Mouse (Mus musculus) liver, embryonic 16.5 days (tissue): Measurements from ENCODE around the gene Rassf7. TPM values are rescaled to one million over a fixed set of nuclear protein-coding genes. Genes with fewer than 3 reads are reported as not detected.
A peak's percentile ranks its signal among the peaks of the same experiment; 100 is the strongest.
"Not testable (repeated sequence)": the region's sequence is repeated elsewhere in the genome, so short reads cannot be mapped to it uniquely, and the experiment has no call there.

Experiments used
- ATAC-seq: fragments of 200-750 bp; cut with Nextera tagmentation; 2 replicates; pipeline ENCODE4 v1.8.0; 2017; ENCODE audit warnings: low read depth, mild to moderate bottlenecking, moderate number of reproducible peaks, moderate library complexity
- H3K27ac ChIP-seq: fragments of 300-500 bp; sonication (generic); 2 replicates; pipeline ENCODE4 v1.5.1; 2014; ENCODE audit warnings: mild to moderate bottlenecking, low read length
- H3K27me3 ChIP-seq: fragments of 300-500 bp; sonication (generic); 2 replicates; pipeline ENCODE4 v1.6.1; 2014; ENCODE audit warnings: low read depth, low read length, mixed read lengths; ENCODE audit not compliant: control insufficient read depth, insufficient read depth
- H3K36me3 ChIP-seq: fragments of 300-500 bp; sonication (generic); 2 replicates; pipeline ENCODE4 v1.6.1; 2014; ENCODE audit warnings: mild to moderate bottlenecking; ENCODE audit not compliant: control insufficient read depth, insufficient read depth
- H3K4me1 ChIP-seq: fragments of 300-500 bp; sonication (generic); 2 replicates; pipeline ENCODE4 v1.6.1; 2014; ENCODE audit warnings: low read depth, low read length, mixed read lengths; ENCODE audit not compliant: control insufficient read depth
- H3K4me2 ChIP-seq: fragments of 300-500 bp; sonication (generic); 2 replicates; pipeline ENCODE4 v1.6.1; 2014; ENCODE audit warnings: low read depth, low read length, mixed read lengths
- H3K4me3 ChIP-seq: fragments of 300-500 bp; sonication (generic); 2 replicates; pipeline ENCODE4 v1.5.1; 2014; ENCODE audit warnings: low read depth, mild to moderate bottlenecking, low read length
- H3K9ac ChIP-seq: fragments of 300-500 bp; sonication (generic); 2 replicates; pipeline ENCODE4 v1.6.1; 2014; ENCODE audit warnings: low read depth, low read length
- H3K9me3 ChIP-seq: fragments of 300-500 bp; sonication (generic); replicated peaks from 2 replicates; pipeline ENCODE4 v1.6.1; 2016; ENCODE audit warnings: low read length; ENCODE audit not compliant: control insufficient read depth
- WGBS: fragments of 180-500 bp; shearing (Covaris S2); extraction: QIAGEN DNeasy Blood & Tissue Kit; methylation state at CpG from one replicate; pipeline ENCODE4 v1.1.7; 2014; ENCODE audit not compliant: insufficient replicate concordance; 5-methylcytosine and 5-hydroxymethylcytosine counted together
- polyA plus RNA-seq: library from polyadenylated mRNA; unstranded; fragments of >200 nt; fragmentation: Nextera tagmentation; extraction: Ambion mirVana; gene quantifications from 2 replicates; pipeline ENCODE4 v1.2.1, GENCODE M21; 2015

Gene Rassf7
- polyA plus RNA-seq, 1 experiment from 2014 or later, result 26.4 TPM

DNA sequence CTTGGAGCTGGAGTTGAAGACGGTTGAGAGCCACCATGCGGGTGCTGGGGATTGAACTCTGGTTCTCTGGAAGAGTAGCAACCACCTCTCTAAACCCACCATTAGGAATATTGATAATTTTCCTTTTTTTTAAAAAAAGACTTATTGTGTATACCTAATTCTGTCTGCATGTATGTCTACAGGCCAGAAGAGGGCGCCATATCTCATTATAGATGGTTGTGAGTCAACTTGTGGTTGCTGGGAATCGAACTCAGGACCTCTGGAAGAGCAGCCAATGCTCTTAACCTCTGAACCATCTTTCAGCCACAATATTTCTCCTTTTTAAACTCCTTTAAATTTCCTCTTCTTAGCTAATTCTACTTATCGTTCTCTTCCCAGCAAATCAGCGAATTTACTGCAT lies 10.9 kb downstream of the Rassf7 start:
- Histone ChIP-seq H3K27me3 (no peaks in the 10 kb centered on the region), H3K4me2 (no peak overlapping the region), H3K9ac (no peak overlapping the region), H3K4me3 (no peak overlapping the region), H3K9me3 (no peaks in the 10 kb centered on the region), H3K4me1 (peaks cover 36% of the 10 kb centered on the region), H3K27ac (no peak overlapping the region), H3K36me3 (peaks cover 6% of the 10 kb centered on the region)
- WGBS, result 74% methylated on average over 6 of the region's 6 CpGs
- ATAC-seq, result no peak

DNA sequence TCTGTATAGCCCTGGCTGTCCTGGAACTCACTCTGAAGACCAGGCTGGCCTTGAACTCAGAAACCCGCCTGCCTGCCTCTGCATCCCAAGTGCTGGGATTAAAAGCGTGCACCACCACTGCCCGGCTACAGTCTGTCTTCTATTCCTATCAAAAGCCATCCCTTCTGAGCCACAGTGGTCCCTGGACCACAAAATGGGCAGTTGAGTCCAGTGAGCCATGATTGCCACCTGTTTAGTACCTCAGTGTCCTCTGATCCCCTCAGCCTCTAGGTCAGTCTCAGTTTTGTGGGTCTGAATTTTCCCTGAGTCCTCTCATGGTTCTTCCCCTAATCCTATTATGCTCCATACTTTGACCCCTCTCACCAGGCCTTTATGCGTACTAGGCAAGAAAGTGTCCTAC lies 12.1 kb downstream of the Rassf7 start:
- Histone ChIP-seq H3K4me3 (no peak overlapping the region), H3K4me2 (no peak overlapping the region; the same call in 1 of the 2 replicates), H3K36me3 (peaks cover 17% of the 10 kb centered on the region), H3K4me1 (peaks cover 26% of the 10 kb centered on the region), H3K9ac (peak overlapping the region; percentile 32; the same call in 1 of the 2 replicates), H3K27ac (peak overlapping the region; percentile 35), H3K9me3 (no peaks in the 10 kb centered on the region), H3K27me3 (no peaks in the 10 kb centered on the region)
- ATAC-seq, result no peak
- WGBS, result 74% methylated on average over 4 of the region's 4 CpGs

DNA sequence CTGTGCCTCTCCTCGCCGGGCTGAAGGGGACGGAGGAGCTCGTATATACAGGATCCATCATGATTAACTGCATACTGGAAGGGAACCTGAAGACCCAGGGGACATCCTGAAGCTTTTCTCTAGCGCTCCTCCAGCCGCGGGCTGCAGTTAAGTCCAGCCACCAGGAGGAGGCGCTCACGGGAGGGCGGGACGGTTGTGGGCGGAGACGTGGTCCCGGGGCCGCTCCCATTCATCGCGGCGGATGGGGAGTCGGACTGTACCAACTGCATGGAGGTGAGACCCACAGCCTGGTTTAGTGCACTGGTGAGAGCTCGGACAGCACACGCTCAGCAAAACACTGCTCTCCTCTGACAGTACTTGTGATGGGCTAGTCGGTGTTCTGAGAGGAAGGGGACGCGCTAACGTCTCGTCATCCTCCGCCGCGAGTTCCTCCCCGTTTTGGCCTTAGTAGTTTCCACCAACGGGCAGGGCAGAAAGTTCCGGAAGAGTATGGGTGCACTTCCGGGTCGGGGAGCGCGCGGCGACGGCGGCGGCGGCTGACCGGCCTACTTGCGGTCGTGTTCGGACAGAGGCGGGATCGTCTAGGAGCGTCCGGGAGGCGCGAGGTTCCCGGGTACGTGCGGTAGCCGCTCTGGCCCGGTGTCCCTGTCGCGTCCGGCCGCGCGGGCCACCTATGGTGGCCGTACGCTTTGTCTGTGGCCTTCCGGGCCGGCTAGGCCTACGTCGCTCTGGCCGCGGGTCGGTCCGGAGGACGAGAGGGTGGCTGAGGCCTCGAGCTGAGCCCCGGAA lies 12.8 kb downstream of the Rassf7 start, which contains the start of gene Phrf1:
TSS of gene Phrf1 (plus strand) at position 506 of the 789 bp plus-strand sequence.
- Histone ChIP-seq H3K4me2 (peak within 1 kb of the TSS; percentile 85), H3K9me3 (no peaks in the 10 kb centered on the region), H3K9ac (peak within 1 kb of the TSS; percentile 93), H3K27me3 (no peaks in the 10 kb centered on the region), H3K4me3 (peak within 1 kb of the TSS; percentile 84), H3K36me3 (peaks cover 24% of the 10 kb centered on the region), H3K27ac (peak within 1 kb of the TSS; percentile 91), H3K4me1 (peaks cover 24% of the 10 kb centered on the region)
- ATAC-seq, result peak; percentile 93
- under 1% methylated on average over 75 of the region's 76 CpGs for WGBS

DNA sequence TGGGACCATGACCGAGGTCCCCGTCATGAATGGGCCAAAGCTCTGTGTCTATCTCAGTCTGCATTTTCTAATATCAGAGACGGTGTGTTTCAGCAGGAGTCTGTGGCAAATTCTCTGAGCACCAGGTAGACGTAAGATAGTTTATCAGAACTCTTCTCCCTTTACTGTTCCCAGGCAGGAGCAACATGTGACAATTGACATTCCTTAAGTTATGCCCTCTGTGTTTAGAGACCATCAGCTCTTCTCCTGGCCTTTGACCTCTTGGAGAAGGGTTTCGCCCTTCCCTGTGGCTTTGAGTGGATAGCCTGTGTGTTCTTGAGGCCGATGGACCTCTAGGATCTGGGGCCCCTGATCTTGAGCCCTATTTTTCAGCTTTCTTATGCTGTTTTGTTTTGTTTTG lies 14.0 kb downstream of the Rassf7 start:
- H3K36me3 ChIP-seq, result peaks cover 36% of the 10 kb centered on the region
- 0 out of 2 replicates have a peak overlapping the region, but pooled peaks have one; percentile 91 for H3K27ac ChIP-seq
- peak overlapping the region; percentile 84 for H3K4me3 ChIP-seq
- no peaks in the 10 kb centered on the region for H3K9me3 ChIP-seq
- no peaks in the 10 kb centered on the region for H3K27me3 ChIP-seq
- WGBS, result 30% methylated on average over 6 of the region's 6 CpGs
- H3K4me2 ChIP-seq, result peak overlapping the region; percentile 85
- peak overlapping the region; percentile 93 for H3K9ac ChIP-seq
- no peak for ATAC-seq
- H3K4me1 ChIP-seq, result peaks cover 24% of the 10 kb centered on the region

DNA sequence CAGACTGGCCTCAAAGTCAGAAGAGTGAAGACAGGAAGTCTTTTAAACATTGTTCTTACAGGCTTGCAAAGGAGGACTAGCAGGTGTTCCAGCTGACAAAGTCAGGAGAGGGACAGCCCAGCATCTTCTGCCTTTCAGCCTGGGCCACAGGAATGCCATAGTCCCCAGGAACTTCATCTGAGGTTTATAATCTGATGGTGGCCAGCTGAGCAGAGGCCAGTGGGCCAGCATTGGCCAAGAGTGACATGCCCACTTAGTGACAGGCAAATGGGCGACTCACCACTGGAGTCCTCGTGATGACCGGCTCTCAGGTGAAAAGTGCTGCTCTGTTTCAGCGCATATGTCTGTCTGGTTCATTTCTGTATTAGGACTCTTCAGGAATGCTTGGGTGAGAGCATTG lies 14.9 kb downstream of the Rassf7 start:
- Histone ChIP-seq H3K4me2 (peak overlapping the region; percentile 85), H3K9me3 (no peaks in the 10 kb centered on the region), H3K36me3 (peaks cover 43% of the 10 kb centered on the region), H3K9ac (peak overlapping the region; percentile 13; the same call in 1 of the 2 replicates), H3K27ac (no peak overlapping the region), H3K4me1 (peaks cover 24% of the 10 kb centered on the region), H3K27me3 (no peaks in the 10 kb centered on the region), H3K4me3 (0 out of 2 replicates have a peak overlapping the region, but pooled peaks have one; percentile 2)
- WGBS, result 82% methylated on average over 4 of the region's 4 CpGs
- no peak for ATAC-seq

DNA sequence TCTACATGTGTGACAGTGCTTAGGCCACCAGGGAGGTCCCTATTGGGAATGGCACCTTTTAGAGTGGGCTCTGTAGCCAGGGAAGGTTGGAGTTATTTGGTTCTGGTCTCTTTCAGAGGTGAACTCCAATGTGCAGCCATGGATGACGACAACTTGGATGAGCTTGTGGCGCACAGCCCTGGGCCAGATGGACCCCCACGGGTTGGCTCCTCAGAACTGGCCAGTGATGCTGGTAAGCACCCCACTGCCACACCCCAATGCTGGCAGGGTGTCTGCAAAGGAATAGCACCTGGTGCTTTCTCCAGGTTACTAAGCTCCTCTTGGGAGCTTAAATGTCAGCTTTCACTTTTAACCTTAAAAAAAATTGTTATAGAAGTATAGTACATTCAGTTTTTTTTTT lies 15.5 kb downstream of the Rassf7 start:
- Histone ChIP-seq H3K9me3 (no peaks in the 10 kb centered on the region), H3K4me1 (peaks cover 24% of the 10 kb centered on the region), H3K27ac (no peak overlapping the region), H3K4me2 (no peak overlapping the region), H3K36me3 (peaks cover 47% of the 10 kb centered on the region), H3K9ac (no peak overlapping the region), H3K4me3 (no peak overlapping the region), H3K27me3 (no peaks in the 10 kb centered on the region)
- no peak for ATAC-seq
- WGBS, result 87% methylated on average over 3 of the region's 3 CpGs

DNA sequence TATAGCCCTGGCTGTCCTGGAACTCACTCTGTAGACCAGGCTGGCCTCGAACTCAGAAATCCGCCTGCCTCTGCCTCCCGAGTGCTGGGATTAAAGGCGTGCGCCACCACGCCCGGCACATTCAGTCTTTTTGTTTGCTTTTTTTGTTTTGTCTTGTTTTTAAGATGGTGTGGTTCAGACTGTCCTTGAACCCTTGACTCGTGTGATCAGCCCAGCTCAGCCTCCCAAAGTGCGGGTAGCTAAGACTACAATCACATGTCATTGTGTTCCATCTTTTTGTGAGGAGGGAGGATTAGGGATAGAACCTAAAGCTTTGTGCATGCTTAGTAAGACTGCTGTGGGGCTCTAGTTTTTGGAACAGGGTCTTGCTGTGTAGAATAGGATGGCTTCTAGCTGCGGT lies 15.9 kb downstream of the Rassf7 start:
- Histone ChIP-seq H3K4me1 (peaks cover 24% of the 10 kb centered on the region), H3K36me3 (peaks cover 47% of the 10 kb centered on the region), H3K27me3 (no peaks in the 10 kb centered on the region), H3K9me3 (no peaks in the 10 kb centered on the region), H3K4me3 (no peak overlapping the region), H3K4me2 (no peak overlapping the region), H3K9ac (no peak overlapping the region), H3K27ac (no peak overlapping the region)
- 81% methylated on average over 9 of the region's 10 CpGs for WGBS
- no peak for ATAC-seq

DNA sequence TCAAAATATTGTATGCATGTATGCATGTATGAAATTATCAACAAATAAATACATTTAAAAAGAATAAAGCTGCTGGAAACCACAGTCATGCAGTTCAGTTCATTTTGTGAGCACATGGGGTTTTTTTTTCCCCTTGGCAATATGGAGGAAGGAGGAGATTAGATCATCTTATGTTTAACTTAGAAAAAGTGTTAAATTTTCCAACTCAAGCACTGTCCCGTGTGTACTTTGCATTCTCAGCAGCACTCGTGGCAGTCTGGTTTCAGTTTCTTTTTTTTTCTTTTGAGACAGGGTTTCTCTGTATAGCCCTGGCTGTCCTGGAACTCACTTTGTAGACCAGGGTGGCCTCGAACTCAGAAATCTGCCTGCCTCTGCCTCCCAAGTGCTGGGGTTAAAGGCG lies 34.8 kb downstream of the Rassf7 start:
- H3K4me2 ChIP-seq, ATAC-seq, H3K9me3 ChIP-seq, H3K4me1 ChIP-seq, H3K9ac ChIP-seq, H3K27ac ChIP-seq, H3K4me3 ChIP-seq, H3K27me3 ChIP-seq: not testable (repeated sequence)
- peaks cover 38% of the 10 kb centered on the region for H3K36me3 ChIP-seq
- WGBS, result 77% methylated on average over 4 of the region's 4 CpGs

DNA sequence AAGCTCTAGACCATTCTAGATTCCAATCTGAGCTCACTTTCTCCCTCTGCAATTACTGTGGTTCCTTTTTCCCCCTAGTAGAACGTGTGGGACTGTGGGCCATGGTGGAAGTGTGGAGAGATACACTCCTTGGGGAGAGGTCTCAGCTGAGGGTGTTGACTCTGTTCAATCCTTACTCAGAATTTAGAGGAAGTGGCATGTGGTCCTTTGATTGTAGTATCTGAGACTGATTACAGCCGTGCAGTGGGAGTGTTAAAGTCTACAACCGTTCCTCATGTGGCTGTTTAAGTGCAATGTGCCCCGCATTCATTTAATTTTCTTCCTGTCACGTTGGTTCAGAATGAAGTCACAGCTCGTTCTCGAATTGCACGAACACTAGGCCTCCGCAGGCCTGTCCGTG lies 40.5 kb downstream of the Rassf7 start:
- no peak overlapping the region for H3K4me3 ChIP-seq
- no peak for ATAC-seq
- H3K4me2 ChIP-seq, result no peak overlapping the region
- H3K27me3 ChIP-seq, result no peaks in the 10 kb centered on the region
- no peaks in the 10 kb centered on the region for H3K9me3 ChIP-seq
- no peak overlapping the region for H3K27ac ChIP-seq
- WGBS, result 76% methylated on average over 10 of the region's 10 CpGs
- peaks cover 66% of the 10 kb centered on the region for H3K36me3 ChIP-seq
- H3K9ac ChIP-seq, result no peak overlapping the region
- H3K4me1 ChIP-seq, result no peaks in the 10 kb centered on the region; the same call in 1 of the 2 replicates
